Mouse (Mus musculus): ENCODE measurements around the gene Lrrc25. TPM values are rescaled to one million over a fixed set of nuclear protein-coding genes. Genes with fewer than 3 reads are reported as not detected.

The Lrrc25 gene
- polyA plus RNA-seq, 1 experiment from 2014 or later, result 2.5 TPM

Other genes with a start within 250 kb of the Lrrc25 start
- 0.40 and 1.5 TPM in 2 replicates for gene Comp, start 242.6 kb upstream of the Lrrc25 start, polyA plus RNA-seq (2015; fragmentation: Nextera tagmentation; extraction: Ambion mirVana)
- 17.9 and 21.0 TPM in 2 replicates for gene Crtc1, start 176.6 kb upstream of the Lrrc25 start, polyA plus RNA-seq (2015; fragmentation: Nextera tagmentation; extraction: Ambion mirVana)
- 20.0 and 23.5 TPM in 2 replicates for gene Klhl26, start 139.2 kb upstream of the Lrrc25 start, polyA plus RNA-seq (2015; fragmentation: Nextera tagmentation; extraction: Ambion mirVana)
- 5.9 and 6.0 TPM in 2 replicates for gene Tmem59l, start 128.8 kb upstream of the Lrrc25 start, polyA plus RNA-seq (2015; fragmentation: Nextera tagmentation; extraction: Ambion mirVana)
- 21.1 and 24.1 TPM in 2 replicates for gene Crlf1, start 123.0 kb upstream of the Lrrc25 start, polyA plus RNA-seq (2015; fragmentation: Nextera tagmentation; extraction: Ambion mirVana)
- gene Rex1bd, start 109.4 kb upstream of the Lrrc25 start, polyA plus RNA-seq (2015; fragmentation: Nextera tagmentation; extraction: Ambion mirVana), result 128 and 133 TPM in 2 replicates
- 954 and 1,022 TPM in 2 replicates for gene Uba52, start 105.4 kb upstream of the Lrrc25 start, polyA plus RNA-seq (2015; fragmentation: Nextera tagmentation; extraction: Ambion mirVana)
- 295 and 322 TPM in 2 replicates for gene Fkbp8, start 88.4 kb upstream of the Lrrc25 start, polyA plus RNA-seq (2015; fragmentation: Nextera tagmentation; extraction: Ambion mirVana)
- 58.5 and 64.5 TPM in 2 replicates for gene Kxd1, start 88.2 kb upstream of the Lrrc25 start, polyA plus RNA-seq (2015; fragmentation: Nextera tagmentation; extraction: Ambion mirVana)
- gene Ell, start 76.7 kb upstream of the Lrrc25 start, polyA plus RNA-seq (2015; fragmentation: Nextera tagmentation; extraction: Ambion mirVana), result 20.3 and 23.8 TPM in 2 replicates
- 180 and 198 TPM in 2 replicates for gene Isyna1, start 21.8 kb upstream of the Lrrc25 start, polyA plus RNA-seq (2015; fragmentation: Nextera tagmentation; extraction: Ambion mirVana)
- 135 and 145 TPM in 2 replicates for gene Ssbp4, start 7.3 kb upstream of the Lrrc25 start, polyA plus RNA-seq (2015; fragmentation: Nextera tagmentation; extraction: Ambion mirVana)
- gene Gdf15, start 16.3 kb downstream of the Lrrc25 start, polyA plus RNA-seq (2015; fragmentation: Nextera tagmentation; extraction: Ambion mirVana), result 0.46 and 0.77 TPM in 2 replicates
- gene Pgpep1, start 44.2 kb downstream of the Lrrc25 start, polyA plus RNA-seq (2015; fragmentation: Nextera tagmentation; extraction: Ambion mirVana), result 65.5 and 75.3 TPM in 2 replicates
- gene Lsm4, start 57.1 kb downstream of the Lrrc25 start, polyA plus RNA-seq (2015; fragmentation: Nextera tagmentation; extraction: Ambion mirVana), result 291 and 295 TPM in 2 replicates
- gene Jund, start 82.8 kb downstream of the Lrrc25 start, polyA plus RNA-seq (2015; fragmentation: Nextera tagmentation; extraction: Ambion mirVana), result 59.9 and 68.1 TPM in 2 replicates
- gene Iqcn, start 87.3 kb downstream of the Lrrc25 start, polyA plus RNA-seq (2015; fragmentation: Nextera tagmentation; extraction: Ambion mirVana), result 0.03 and 0.09 TPM in 2 replicates
- gene Gm3336, start 102.4 kb downstream of the Lrrc25 start, polyA plus RNA-seq (2015; fragmentation: Nextera tagmentation; extraction: Ambion mirVana), result 0.55 and 0.83 TPM in 2 replicates
- 7.6 and 9.4 TPM in 2 replicates for gene Pde4c, start 107.6 kb downstream of the Lrrc25 start, polyA plus RNA-seq (2015; fragmentation: Nextera tagmentation; extraction: Ambion mirVana)
- 15.5 and 18.6 TPM in 2 replicates for gene Rab3a, start 138.5 kb downstream of the Lrrc25 start, polyA plus RNA-seq (2015; fragmentation: Nextera tagmentation; extraction: Ambion mirVana)
- 46.1 and 48.1 TPM in 2 replicates for gene Mpv17l2, start 144.8 kb downstream of the Lrrc25 start, polyA plus RNA-seq (2015; fragmentation: Nextera tagmentation; extraction: Ambion mirVana)
- gene Pik3r2, start 160.6 kb downstream of the Lrrc25 start, polyA plus RNA-seq (2015; fragmentation: Nextera tagmentation; extraction: Ambion mirVana), result 58.0 and 66.9 TPM in 2 replicates
- 12.9 and 18.1 TPM in 2 replicates for gene Mast3, start 188.9 kb downstream of the Lrrc25 start, polyA plus RNA-seq (2015; fragmentation: Nextera tagmentation; extraction: Ambion mirVana)
- gene Il12rb1, start 192.3 kb downstream of the Lrrc25 start, polyA plus RNA-seq (2015; fragmentation: Nextera tagmentation; extraction: Ambion mirVana), result 0.09 and 0.12 TPM in 2 replicates
- 5.0 and 6.5 TPM in 2 replicates for gene Arrdc2, start 223.6 kb downstream of the Lrrc25 start, polyA plus RNA-seq (2015; fragmentation: Nextera tagmentation; extraction: Ambion mirVana)
- gene Kcnn1, start 247.1 kb downstream of the Lrrc25 start, polyA plus RNA-seq (2015; fragmentation: Nextera tagmentation; extraction: Ambion mirVana), result 2.6 and 2.9 TPM in 2 replicates

Measured in kidney, embryonic 15.5 days (tissue).